Mouse (Mus musculus) 416B (cell line): ENCODE measurements at regions not wholly inside any gene's neighbourhood (a gene's known extent, or its start where the extent isn't known, plus 50 kb on each side); places are given as distances from the start of the nearest gene placed in this dataset.

ENCODE experiments used
- DNase-seq: peaks from one replicate; pipeline ENCODE4 v3.0.0; 2011; ENCODE audit warnings: low read depth

DNA sequence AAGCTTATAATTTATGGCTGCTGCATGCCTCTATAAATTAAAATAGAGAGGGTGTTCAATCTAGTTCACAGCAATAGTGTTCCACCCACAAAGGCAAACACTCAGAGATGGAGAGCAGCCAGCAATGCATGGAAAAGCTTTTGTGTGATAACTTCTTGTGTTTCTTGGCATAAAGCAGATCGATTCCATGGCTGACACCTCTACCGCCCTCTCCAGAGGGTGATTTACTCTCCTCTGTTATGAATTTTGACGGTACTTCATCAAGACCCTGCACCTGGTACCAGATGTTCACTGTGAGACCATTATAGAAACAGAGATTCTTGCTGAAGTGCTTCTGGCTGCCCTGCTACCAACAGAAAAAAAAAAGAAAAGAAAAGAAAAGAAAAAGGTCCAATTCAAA, 54.1 kb upstream of the Btc start:
- no peak for DNase-seq

DNA sequence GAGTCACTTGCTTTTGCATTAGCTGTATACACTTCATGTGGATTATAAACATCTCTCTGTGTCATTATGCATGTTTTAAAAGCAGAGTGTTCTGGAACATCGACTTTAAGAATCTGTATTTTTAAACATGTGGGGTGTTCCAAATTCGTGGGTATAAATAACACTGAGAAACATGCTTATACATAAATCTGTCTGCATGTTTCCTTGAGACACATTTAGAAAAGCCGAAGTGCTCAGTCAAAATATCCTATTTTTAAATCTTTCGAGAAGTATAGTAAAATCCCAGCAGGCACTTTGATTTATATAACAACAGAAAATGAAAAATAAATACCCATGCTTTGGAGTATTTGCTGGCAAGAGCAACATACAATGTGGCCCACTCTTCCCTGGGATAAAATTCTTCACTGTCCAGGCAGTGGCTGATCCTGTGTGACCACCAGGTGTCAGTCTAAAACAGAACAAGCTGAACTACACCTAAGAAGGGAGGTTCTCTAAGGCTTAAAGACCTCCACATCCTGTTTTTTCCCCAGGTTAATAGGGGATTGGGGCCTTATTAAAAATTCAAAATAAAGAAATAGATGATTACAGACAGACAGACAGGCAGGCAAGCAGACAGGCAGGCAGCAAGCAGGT, 52.4 kb upstream of the Parm1 start:
- peak; percentile 35 for DNase-seq
